Mouse (Mus musculus): ENCODE results near the gene 2610301B20Rik.
A peak's percentile ranks its signal among the peaks of the same experiment; 100 is the strongest.
"Not testable (repeated sequence)": the region's sequence is repeated elsewhere in the genome, so short reads cannot be mapped to it uniquely, and the experiment has no call there.

Gene 2610301B20Rik

GRCm38 (mm10) chr4:10873920-10874665, at the start of gene 2610301B20Rik:
TSS of gene 2610301B20Rik (plus strand) at chr4:10874498.
- DNase-seq (ENCODE audit: low spot score), result peak; percentile 87

GRCm38 (mm10) chr4:10833273-10833672, 41.0 kb upstream of the 2610301B20Rik start:
- DNase-seq (ENCODE audit: low spot score), result no peak

- DNase-seq (ENCODE audit: low spot score), result peak; percentile 8
These were observed 38.8 kb upstream of the 2610301B20Rik start for GRCm38 (mm10) chr4:10835252-10836051.

- no peak for DNase-seq (ENCODE audit: low spot score)
These were observed 28.4 kb upstream of the 2610301B20Rik start for GRCm38 (mm10) chr4:10845848-10846247.

- no peak for DNase-seq (ENCODE audit: low spot score)
These were observed 24.5 kb upstream of the 2610301B20Rik start for GRCm38 (mm10) chr4:10849812-10850211.

- DNase-seq (ENCODE audit: low spot score), result no peak
These were observed 23.3 kb upstream of the 2610301B20Rik start for GRCm38 (mm10) chr4:10851013-10851412.

GRCm38 (mm10) chr4:10859174-10859573, 15.1 kb upstream of the 2610301B20Rik start:
- no peak for DNase-seq (ENCODE audit: low spot score)

GRCm38 (mm10) chr4:10859911-10860581, 14.3 kb upstream of the 2610301B20Rik start:
- DNase-seq (ENCODE audit: low spot score), result no peak

- DNase-seq (ENCODE audit: low spot score), result no peak
These were observed 13.5 kb upstream of the 2610301B20Rik start for GRCm38 (mm10) chr4:10860825-10861224.

- not testable (repeated sequence) for DNase-seq (ENCODE audit: low spot score)
These were observed 11.4 kb upstream of the 2610301B20Rik start for GRCm38 (mm10) chr4:10862882-10863281.

GRCm38 (mm10) chr4:10872231-10872630, 2.1 kb upstream of the 2610301B20Rik start:
- DNase-seq (ENCODE audit: low spot score), result no peak

GRCm38 (mm10) chr4:10872685-10873539, 1.4 kb upstream of the 2610301B20Rik start:
- no peak for DNase-seq (ENCODE audit: low spot score)

GRCm38 (mm10) chr4:10873549-10873919, 764 bp upstream of the 2610301B20Rik start:
- DNase-seq (ENCODE audit: low spot score), result no peak

- peak; percentile 30 for DNase-seq (ENCODE audit: low spot score)
These were observed 422 bp downstream of the 2610301B20Rik start for GRCm38 (mm10) chr4:10874718-10875121.

- no peak for DNase-seq (ENCODE audit: low spot score)
These were observed 1.1 kb downstream of the 2610301B20Rik start for GRCm38 (mm10) chr4:10875407-10875806.

- no peak for DNase-seq (ENCODE audit: low spot score)
These were observed 2.8 kb downstream of the 2610301B20Rik start for GRCm38 (mm10) chr4:10877057-10877456.

- no peak for DNase-seq (ENCODE audit: low spot score)
These were observed 9.6 kb downstream of the 2610301B20Rik start for GRCm38 (mm10) chr4:10883740-10884408.

GRCm38 (mm10) chr4:10888835-10889234, 14.5 kb downstream of the 2610301B20Rik start:
- no peak for DNase-seq (ENCODE audit: low spot score)

GRCm38 (mm10) chr4:10896262-10896661, 22.0 kb downstream of the 2610301B20Rik start:
- no peak for DNase-seq (ENCODE audit: low spot score)

GRCm38 (mm10) chr4:10896859-10897258, 22.6 kb downstream of the 2610301B20Rik start:
- DNase-seq (ENCODE audit: low spot score), result peak; percentile 26

GRCm38 (mm10) chr4:10905234-10905801, 31.0 kb downstream of the 2610301B20Rik start:
- DNase-seq (ENCODE audit: low spot score), result no peak
